Mouse (Mus musculus) limb, embryonic 15.5 days (tissue): Measurements from ENCODE around the gene Necab2. TPM values are rescaled to one million over a fixed set of nuclear protein-coding genes. Genes with fewer than 3 reads are reported as not detected.

Experiments
- ATAC-seq: fragments of 200-750 bp; cut with Nextera tagmentation; 2 replicates; pipeline ENCODE4 v1.8.0; 2017; ENCODE audit warnings: low read depth, moderate TSS enrichment; ENCODE audit not compliant: insufficient number of reproducible peaks, low FRiP score, low TSS enrichment
- H3K27ac ChIP-seq: fragments of 300-500 bp; sonication (generic); 2 replicates; pipeline ENCODE4 v1.5.1; 2015; ENCODE audit warnings: moderate library complexity, mild to moderate bottlenecking, inconsistent platforms
- H3K27me3 ChIP-seq: fragments of 300-500 bp; sonication (generic); 2 replicates; pipeline ENCODE4 v1.6.1; 2015; ENCODE audit warnings: inconsistent platforms
- H3K36me3 ChIP-seq: fragments of 300-500 bp; sonication (generic); 2 replicates; pipeline ENCODE4 v1.6.1; 2015; ENCODE audit warnings: inconsistent platforms
- H3K4me1 ChIP-seq: fragments of 300-500 bp; sonication (generic); 2 replicates; pipeline ENCODE4 v1.6.1; 2015; ENCODE audit warnings: inconsistent platforms
- H3K4me2 ChIP-seq: fragments of 300-500 bp; sonication (generic); 2 replicates; pipeline ENCODE4 v1.6.1; 2015; ENCODE audit warnings: mild to moderate bottlenecking, inconsistent platforms
- H3K4me3 ChIP-seq: fragments of 300-500 bp; sonication (generic); 2 replicates; pipeline ENCODE4 v1.5.1; 2015; ENCODE audit warnings: mild to moderate bottlenecking, inconsistent platforms
- H3K9ac ChIP-seq: fragments of 300-500 bp; sonication (generic); 2 replicates; pipeline ENCODE4 v1.6.1; 2015; ENCODE audit warnings: inconsistent platforms
- H3K9me3 ChIP-seq: fragments of 300-500 bp; sonication (generic); 2 replicates; pipeline ENCODE4 v1.6.1; 2016; ENCODE audit warnings: inconsistent platforms
- WGBS: fragments of 180-500 bp; shearing (Covaris S2); methylation state at CpG from one replicate; pipeline ENCODE4 v1.1.7; 2015; 5-methylcytosine and 5-hydroxymethylcytosine counted together
- polyA plus RNA-seq: library from polyadenylated mRNA; unstranded; fragments of >200 nt; fragmentation: Nextera tagmentation; extraction: Ambion mirVana; gene quantifications from 2 replicates; pipeline ENCODE4 v1.2.1, GENCODE M21; 2015

Gene Necab2
- polyA plus RNA-seq, 1 experiment from 2014 or later = 1.1 TPM

DNA sequence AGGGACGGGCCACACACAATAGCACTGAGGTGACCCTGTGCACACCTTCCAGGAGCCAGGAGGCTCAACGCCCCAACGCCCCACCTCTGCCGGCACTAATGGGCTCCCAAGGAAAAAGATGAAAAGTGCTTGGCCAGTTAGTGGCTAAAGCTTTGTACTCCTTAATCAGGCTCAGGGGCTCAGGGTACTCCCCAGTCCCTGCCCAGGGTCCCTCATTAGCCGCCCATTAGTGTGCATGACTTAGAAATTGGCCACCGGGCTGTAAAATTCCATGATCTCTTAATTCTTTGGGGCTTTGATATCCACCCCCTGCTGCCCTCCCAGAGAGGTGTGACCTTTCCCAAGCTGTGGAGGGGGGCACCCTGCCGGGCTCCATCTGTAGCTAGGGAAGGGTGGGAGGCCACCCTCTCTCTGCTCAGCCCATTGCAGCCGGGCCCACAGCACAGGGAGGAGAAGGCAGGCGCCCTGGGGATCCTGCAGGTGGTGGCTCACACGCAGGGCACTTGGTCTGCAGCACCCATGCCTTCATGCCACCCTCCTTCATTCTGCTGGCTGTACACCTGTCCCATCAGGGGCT lies 56.8 kb downstream of the Necab2 start:
- peaks cover 13% of the 10 kb centered on the region for H3K4me1 ChIP-seq
- no peak overlapping the region for H3K27ac ChIP-seq

DNA sequence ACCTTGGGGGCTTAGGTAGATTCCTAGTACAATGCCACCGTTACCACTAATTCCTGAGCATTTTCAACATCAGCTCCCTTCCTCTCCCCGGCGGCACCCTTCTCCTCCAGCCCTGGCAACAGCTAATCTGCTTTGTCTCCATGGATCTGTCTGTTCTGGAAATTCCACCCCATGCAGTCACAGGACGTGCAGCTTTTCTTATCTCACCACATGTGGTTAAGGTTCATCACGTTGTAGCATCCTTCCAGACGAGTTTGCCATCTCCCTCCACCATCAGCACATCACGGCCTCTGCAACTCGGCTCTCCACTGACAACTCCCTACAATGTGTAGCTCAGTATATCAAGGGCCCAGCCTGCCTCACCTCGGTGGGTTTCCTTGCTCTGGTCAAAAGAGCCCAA lies 59.0 kb downstream of the Necab2 start:
- ATAC-seq = no peak
- Histone ChIP-seq H3K4me1 (0 out of 2 replicates have a peak, but pooled peaks cover 6% of the 10 kb centered on the region), H3K27ac (no peak overlapping the region), H3K9me3 (no peaks in the 10 kb centered on the region), H3K4me2 (no peak overlapping the region), H3K9ac (no peak overlapping the region), H3K36me3 (peaks cover 56% of the 10 kb centered on the region), H3K27me3 (no peaks in the 10 kb centered on the region; the same call in 1 of the 2 replicates), H3K4me3 (no peak overlapping the region)
- WGBS = 47% methylated on average over 9 of the region's 9 CpGs

More for the DNA sequence above, 56.8 kb downstream of the Necab2 start:
- Histone ChIP-seq H3K4me3 (no peak overlapping the region), H3K9ac (no peak overlapping the region), H3K36me3 (peaks cover 33% of the 10 kb centered on the region), H3K4me2 (no peak overlapping the region), H3K9me3 (no peaks in the 10 kb centered on the region), H3K27me3 (no peaks in the 10 kb centered on the region; the same call in 1 of the 2 replicates)
- 35% methylated on average over 10 of the region's 10 CpGs for WGBS
- ATAC-seq = no peak

DNA sequence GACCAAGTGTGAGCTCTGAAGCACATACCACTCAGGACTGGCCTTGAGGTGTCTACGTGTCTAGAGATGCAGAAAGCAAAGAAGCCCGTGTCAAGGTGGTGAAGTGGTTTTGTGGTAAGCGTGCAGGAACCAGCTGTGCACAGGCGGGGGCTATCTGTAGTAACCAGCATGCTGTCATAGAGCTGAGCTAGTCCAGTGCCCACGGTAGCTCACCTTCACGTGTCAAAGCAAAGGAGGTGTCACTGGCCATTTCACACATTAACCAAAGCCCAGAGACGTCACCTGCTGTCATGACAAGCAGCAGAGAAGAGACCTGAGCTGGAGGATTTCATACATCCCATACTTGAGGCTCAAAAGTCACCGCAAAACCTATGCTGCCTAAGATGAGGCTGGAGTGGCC lies 59.6 kb downstream of the Necab2 start:
- Histone ChIP-seq H3K27ac (no peak overlapping the region), H3K4me1 (0 out of 2 replicates have a peak, but pooled peaks cover 6% of the 10 kb centered on the region), H3K4me2 (no peak overlapping the region), H3K9me3 (no peaks in the 10 kb centered on the region), H3K36me3 (peaks cover 60% of the 10 kb centered on the region), H3K4me3 (no peak overlapping the region), H3K9ac (no peak overlapping the region), H3K27me3 (no peaks in the 10 kb centered on the region; the same call in 1 of the 2 replicates)
- ATAC-seq = no peak
- WGBS = 80% methylated on average over 8 of the region's 8 CpGs

DNA sequence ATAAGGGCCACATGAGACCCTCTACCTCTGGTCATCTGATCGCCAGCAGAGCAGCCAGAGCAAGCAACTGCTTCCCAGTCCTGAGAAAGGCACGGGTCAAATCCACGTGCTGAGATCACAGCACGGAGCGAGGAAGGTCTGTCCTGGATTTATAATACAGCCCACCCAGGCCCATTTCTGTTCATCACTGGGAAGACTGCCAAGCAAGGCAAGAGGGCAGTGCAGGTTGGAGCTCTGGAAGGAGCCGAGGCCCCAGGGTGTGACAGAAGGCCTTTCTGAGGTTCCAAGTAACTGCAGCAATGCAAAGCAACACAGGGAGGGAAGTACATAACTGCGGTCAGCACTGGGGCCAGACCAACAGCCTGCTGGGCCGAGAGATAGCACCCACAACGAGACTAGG lies 64.0 kb downstream of the Necab2 start:
- 83% methylated on average over 9 of the region's 9 CpGs for WGBS
- Histone ChIP-seq H3K27me3 (no peaks in the 10 kb centered on the region), H3K4me1 (no peaks in the 10 kb centered on the region), H3K27ac (no peak overlapping the region), H3K4me2 (no peak overlapping the region), H3K36me3 (peaks cover 96% of the 10 kb centered on the region), H3K9ac (no peak overlapping the region), H3K4me3 (no peak overlapping the region), H3K9me3 (no peaks in the 10 kb centered on the region)
- no peak for ATAC-seq

DNA sequence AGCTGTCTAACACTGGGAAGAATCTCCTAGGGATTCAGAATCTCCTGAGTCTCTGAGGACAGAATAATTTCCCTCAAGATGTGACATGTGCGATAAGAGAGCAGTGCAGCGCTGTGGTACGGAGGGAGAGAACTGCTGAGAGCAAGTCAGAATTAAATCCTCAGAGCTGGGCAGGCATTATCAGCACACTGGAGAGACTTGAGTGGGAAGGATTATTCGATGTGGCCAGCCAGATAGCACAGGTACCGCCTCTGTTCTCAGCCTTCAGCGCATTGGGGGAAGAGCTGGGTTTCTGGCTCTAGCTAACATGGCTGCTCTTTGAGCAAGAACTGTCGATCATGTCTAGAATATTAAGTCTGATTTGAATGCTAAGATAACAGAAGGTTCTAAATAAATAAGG lies 65.2 kb downstream of the Necab2 start:
- Histone ChIP-seq H3K4me2 (no peak overlapping the region), H3K27ac (no peak overlapping the region), H3K4me3 (no peak overlapping the region), H3K9me3 (no peaks in the 10 kb centered on the region), H3K36me3 (peaks cover 96% of the 10 kb centered on the region), H3K4me1 (no peaks in the 10 kb centered on the region), H3K9ac (no peak overlapping the region), H3K27me3 (no peaks in the 10 kb centered on the region)
- no peak for ATAC-seq
- 90% methylated on average over 7 of the region's 7 CpGs for WGBS

DNA sequence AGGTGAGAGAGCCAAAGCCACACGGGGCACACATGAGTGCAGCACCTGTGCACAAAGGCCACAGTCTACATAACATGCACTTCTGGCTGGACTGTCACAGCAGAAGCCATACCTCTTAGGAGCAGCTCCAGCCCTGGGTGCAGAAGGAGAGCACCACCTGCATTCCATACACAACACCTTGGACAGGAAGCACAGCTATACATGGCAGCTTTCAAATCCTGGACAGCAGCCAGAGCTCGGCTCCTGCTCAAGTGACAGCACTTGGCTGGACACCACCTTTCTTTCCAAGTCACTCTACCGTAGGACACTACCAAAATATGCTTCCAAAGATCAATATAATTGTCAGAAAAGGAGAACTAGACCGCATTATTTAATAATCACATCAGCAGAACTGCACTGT lies 66.9 kb downstream of the Necab2 start:
- WGBS = 87% methylated on average over 4 of the region's 4 CpGs
- no peak overlapping the region for H3K27ac ChIP-seq

DNA sequence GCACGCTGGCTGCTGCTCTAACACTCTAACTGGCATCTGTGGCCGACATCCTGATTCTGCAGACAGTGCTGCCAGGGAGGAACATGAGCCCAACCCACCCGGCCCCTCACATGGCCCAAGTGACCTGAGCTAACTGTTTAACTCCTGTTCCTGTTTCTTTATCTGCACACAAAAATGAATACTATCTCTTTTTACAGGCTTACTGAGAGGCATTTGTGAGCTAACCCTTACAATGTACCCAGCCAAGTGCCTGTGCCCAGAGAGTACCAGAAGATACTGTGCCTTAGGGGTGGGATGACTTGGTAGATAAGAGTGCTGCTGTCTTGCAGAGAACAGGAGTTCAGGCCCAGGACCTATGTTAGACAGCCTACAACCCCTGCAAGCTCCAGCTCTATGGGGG lies 68.4 kb downstream of the Necab2 start:
- Histone ChIP-seq H3K9ac (no peak overlapping the region), H3K27me3 (no peaks in the 10 kb centered on the region), H3K4me3 (no peak overlapping the region), H3K4me2 (no peak overlapping the region), H3K4me1 (no peaks in the 10 kb centered on the region), H3K9me3 (no peaks in the 10 kb centered on the region), H3K27ac (no peak overlapping the region), H3K36me3 (peaks cover 97% of the 10 kb centered on the region)
- no peak for ATAC-seq
- WGBS = 80% methylated on average over 3 of the region's 3 CpGs

More for the DNA sequence above, 66.9 kb downstream of the Necab2 start:
- no peak overlapping the region for H3K4me2 ChIP-seq
- ATAC-seq = no peak
- no peaks in the 10 kb centered on the region for H3K27me3 ChIP-seq
- no peak overlapping the region for H3K9ac ChIP-seq
- no peak overlapping the region for H3K4me3 ChIP-seq
- peaks cover 97% of the 10 kb centered on the region for H3K36me3 ChIP-seq
- H3K9me3 ChIP-seq = no peaks in the 10 kb centered on the region
- no peaks in the 10 kb centered on the region for H3K4me1 ChIP-seq

DNA sequence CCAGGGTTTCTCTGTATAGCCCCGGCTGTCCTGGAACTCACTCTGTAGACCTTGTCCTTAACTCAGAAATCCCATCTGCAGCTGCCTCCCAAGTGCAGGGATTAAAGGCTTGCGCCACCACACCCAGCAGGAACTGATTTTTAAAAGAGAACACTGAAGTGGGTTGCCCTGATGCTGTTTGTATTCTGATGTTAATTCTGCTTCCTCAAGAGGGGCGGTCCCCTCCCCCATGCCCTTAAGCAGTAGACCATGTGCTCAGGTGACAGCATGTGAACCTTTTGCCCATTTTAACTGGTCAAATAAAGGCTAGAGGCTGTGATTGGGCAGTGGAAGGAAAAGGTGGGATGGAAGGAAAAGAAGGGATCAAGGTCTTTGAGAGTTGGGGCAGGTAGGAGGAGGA lies 69.2 kb downstream of the Necab2 start:
- Histone ChIP-seq H3K9me3 (no peaks in the 10 kb centered on the region), H3K4me3 (no peak overlapping the region), H3K27ac (no peak overlapping the region), H3K9ac (no peak overlapping the region), H3K4me2 (no peak overlapping the region), H3K27me3 (no peaks in the 10 kb centered on the region), H3K36me3 (peaks cover 97% of the 10 kb centered on the region), H3K4me1 (no peaks in the 10 kb centered on the region)
- no peak for ATAC-seq
- WGBS = 71% methylated on average over 3 of the region's 3 CpGs

DNA sequence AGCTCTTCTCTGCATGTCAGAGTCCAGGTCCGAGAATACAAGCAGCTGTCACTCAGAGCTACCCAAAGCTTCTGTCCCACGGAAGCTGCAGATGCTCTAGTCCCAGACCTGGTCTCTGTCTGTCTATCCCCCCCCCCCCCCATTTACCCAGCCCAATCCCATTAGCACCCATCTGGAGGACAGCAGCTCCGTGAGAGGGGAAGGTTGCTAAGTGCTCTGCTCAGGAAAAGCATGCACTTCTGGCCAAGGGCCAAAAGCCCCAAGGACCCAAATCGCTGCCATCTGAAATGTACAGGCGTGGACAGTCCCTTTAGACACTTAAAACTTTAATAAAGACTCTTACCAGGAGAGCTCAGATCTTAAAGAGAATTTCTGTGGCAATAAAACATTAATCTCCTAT lies 70.2 kb downstream of the Necab2 start:
- Histone ChIP-seq H3K4me1 (no peaks in the 10 kb centered on the region), H3K4me3 (no peak overlapping the region), H3K9me3 (no peaks in the 10 kb centered on the region), H3K9ac (no peak overlapping the region), H3K36me3 (peaks cover 99% of the 10 kb centered on the region), H3K27me3 (no peaks in the 10 kb centered on the region), H3K27ac (no peak overlapping the region), H3K4me2 (no peak overlapping the region)
- no peak for ATAC-seq
- 43% methylated on average over 5 of the region's 5 CpGs for WGBS

DNA sequence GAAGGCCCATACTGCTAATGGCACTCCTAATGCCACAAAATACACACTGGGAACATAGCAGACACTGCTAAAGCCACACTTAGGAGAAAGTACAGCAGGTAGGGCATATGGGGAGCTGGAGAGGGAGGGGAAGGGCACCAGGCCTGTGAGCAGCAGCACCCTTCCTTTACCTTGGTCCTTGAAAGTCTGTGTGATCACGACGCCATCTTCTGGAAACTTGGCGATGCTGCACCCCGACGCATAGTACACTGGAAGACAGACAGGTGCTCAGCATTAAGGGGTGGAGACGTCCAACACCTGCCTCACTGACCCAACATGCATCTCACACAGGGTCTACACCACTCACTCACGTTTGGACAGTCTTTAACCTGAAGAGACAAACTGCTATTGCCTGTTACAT lies 73.6 kb downstream of the Necab2 start:
- Histone ChIP-seq H3K9me3 (no peaks in the 10 kb centered on the region), H3K9ac (no peak overlapping the region), H3K36me3 (peaks cover 95% of the 10 kb centered on the region), H3K4me3 (no peak overlapping the region), H3K4me2 (no peak overlapping the region), H3K4me1 (no peaks in the 10 kb centered on the region), H3K27me3 (no peaks in the 10 kb centered on the region), H3K27ac (no peak overlapping the region)
- 74% methylated on average over 7 of the region's 7 CpGs for WGBS
- ATAC-seq = no peak

Other genes starting within 250 kb of the Necab2 start
- gene Hsbp1, start 102.2 kb upstream of the Necab2 start, polyA plus RNA-seq = 321 and 323 TPM in 2 replicates
- 11.9 and 12.9 TPM in 2 replicates for gene Mlycd, start 51.8 kb upstream of the Necab2 start, polyA plus RNA-seq
- 2.4 and 3.3 TPM in 2 replicates for gene Osgin1, start 12.6 kb upstream of the Necab2 start, polyA plus RNA-seq
- 0.14 TPM in 1 of 2 replicates, not detected in the other for gene Slc38a8, start 55.0 kb downstream of the Necab2 start, polyA plus RNA-seq
- 122 and 126 TPM in 2 replicates for gene Mbtps1, start 112.0 kb downstream of the Necab2 start, polyA plus RNA-seq
- gene Hsdl1, start 128.5 kb downstream of the Necab2 start, polyA plus RNA-seq = 31.7 and 33.2 TPM in 2 replicates
- gene Dnaaf1, start 128.5 kb downstream of the Necab2 start, polyA plus RNA-seq = 0.06 and 0.09 TPM in 2 replicates
- gene Taf1c, start 158.5 kb downstream of the Necab2 start, polyA plus RNA-seq = 11.4 and 11.7 TPM in 2 replicates
- gene Adad2, start 166.0 kb downstream of the Necab2 start, polyA plus RNA-seq = 0.08 TPM in 1 of 2 replicates, not detected in the other
- gene Kcng4, start 189.0 kb downstream of the Necab2 start, polyA plus RNA-seq = 0.19 and 0.27 TPM in 2 replicates
- 1.5 and 4.7 TPM in 2 replicates for gene Wfdc1, start 219.6 kb downstream of the Necab2 start, polyA plus RNA-seq